Mouse (Mus musculus) liver, postnatal 0 days (tissue): ENCODE results near the gene Hdhd3.

ENCODE experiments used
- CTCF ChIP-seq: sonication (generic); IDR thresholded peaks from 2 replicates; pipeline ENCODE4 v1.5.1; 2016; ENCODE audit warnings: antibody characterized with exemption, low read depth
- EP300 ChIP-seq: IDR thresholded peaks from 2 replicates; pipeline ENCODE4 v1.6.1; 2016; ENCODE audit warnings: antibody characterized with exemption, low read depth, mild to moderate bottlenecking

DNA sequence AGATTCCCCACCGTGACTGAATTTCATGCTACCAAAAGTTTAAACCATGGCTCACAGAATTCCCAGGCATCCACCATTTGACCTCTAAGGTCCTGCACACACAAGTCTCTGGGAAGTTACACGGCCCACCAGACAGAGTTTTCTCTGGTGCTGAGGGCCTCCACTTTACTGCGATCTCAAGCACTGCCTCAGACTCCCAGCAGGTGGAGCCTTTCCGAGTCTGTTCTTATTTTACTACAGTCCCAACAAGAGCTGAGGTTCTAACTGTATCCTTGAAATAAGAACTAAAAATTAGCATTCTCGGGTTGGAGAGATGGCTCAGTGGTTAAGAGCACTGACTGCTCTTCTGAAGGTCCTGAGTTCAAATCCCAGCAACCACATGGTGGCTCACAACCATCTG, 48.3 kb downstream of the Hdhd3 start:
- peak; percentile 66 for TF ChIP-seq CTCF
- TF ChIP-seq EP300: no peak
